Mouse (Mus musculus) lung, embryonic 15.5 days (tissue): ENCODE measurements at regions not wholly inside any gene's neighbourhood (a gene's known extent, or its start where the extent isn't known, plus 50 kb on each side); places are given as distances from the start of the nearest gene placed in this dataset.

Experiments used
- ATAC-seq: fragments of 200-750 bp; cut with Nextera tagmentation; 2 replicates; pipeline ENCODE4 v1.8.0; 2017; ENCODE audit warnings: moderate number of reproducible peaks, borderline replicate concordance; ENCODE audit not compliant: low FRiP score, low TSS enrichment; ENCODE audit errors: extremely low read depth
- H3K27ac ChIP-seq: fragments of 300-500 bp; sonication (generic); 2 replicates; pipeline ENCODE4 v1.5.1; 2015; ENCODE audit warnings: moderate library complexity, mild to moderate bottlenecking, inconsistent platforms
- H3K27me3 ChIP-seq: fragments of 300-500 bp; sonication (generic); 2 replicates; pipeline ENCODE4 v1.6.1; 2015; ENCODE audit warnings: inconsistent platforms
- H3K36me3 ChIP-seq: fragments of 300-500 bp; sonication (generic); 2 replicates; pipeline ENCODE4 v1.6.1; 2015; ENCODE audit warnings: inconsistent platforms
- H3K4me1 ChIP-seq: fragments of 300-500 bp; sonication (generic); 2 replicates; pipeline ENCODE4 v1.6.1; 2015; ENCODE audit warnings: inconsistent platforms
- H3K4me2 ChIP-seq: fragments of 300-500 bp; sonication (generic); 2 replicates; pipeline ENCODE4 v1.6.1; 2015; ENCODE audit warnings: inconsistent platforms, mild to moderate bottlenecking, moderate library complexity
- H3K4me3 ChIP-seq: fragments of 300-500 bp; sonication (generic); 2 replicates; pipeline ENCODE4 v1.5.1; 2015; ENCODE audit warnings: mild to moderate bottlenecking, inconsistent platforms
- H3K9ac ChIP-seq: fragments of 300-500 bp; sonication (generic); 2 replicates; pipeline ENCODE4 v1.6.1; 2015; ENCODE audit warnings: inconsistent platforms
- H3K9me3 ChIP-seq: fragments of 300-500 bp; sonication (generic); 2 replicates; pipeline ENCODE4 v1.6.1; 2016; ENCODE audit warnings: inconsistent platforms
- WGBS: fragments of 180-500 bp; shearing (Covaris S2); methylation state at CpG from one replicate; pipeline ENCODE4 v1.1.7; 2015; 5-methylcytosine and 5-hydroxymethylcytosine counted together

DNA sequence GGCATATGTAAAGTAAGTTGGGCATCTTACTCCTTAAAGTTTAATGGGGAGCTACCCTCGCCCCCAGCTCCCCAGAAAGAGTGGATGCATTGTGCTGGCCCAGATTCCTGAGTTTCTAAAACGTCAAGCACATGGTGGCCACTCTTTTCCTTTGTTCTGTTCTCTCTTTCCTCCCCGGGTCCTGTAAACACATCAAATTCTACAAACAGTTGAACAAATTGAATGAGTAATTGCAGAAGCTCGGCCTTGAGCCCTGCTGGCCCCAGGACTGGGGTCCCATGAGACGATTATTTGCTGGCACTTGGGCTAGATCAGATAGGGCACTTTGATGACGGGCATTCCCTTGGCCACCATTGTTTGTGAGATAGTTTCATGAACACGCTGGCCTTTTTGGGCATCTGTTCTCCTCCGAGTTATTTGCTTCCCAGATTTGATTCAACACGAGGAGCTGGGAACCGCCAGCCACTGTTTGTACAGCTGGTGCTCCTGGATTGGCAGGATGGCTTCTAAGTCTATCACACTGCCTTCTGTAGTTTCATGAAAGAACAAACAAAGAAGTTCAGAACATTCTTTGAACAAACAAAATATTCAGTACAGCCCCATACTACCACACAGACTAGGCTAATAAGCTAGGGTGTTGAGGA, 257.5 kb upstream of the Msx2 start:
- no peaks in the 10 kb centered on the region for H3K36me3 ChIP-seq
- no peaks in the 10 kb centered on the region for H3K27me3 ChIP-seq
- H3K9me3 ChIP-seq, result no peaks in the 10 kb centered on the region
- WGBS, result 45% methylated on average over 10 of the region's 10 CpGs
- H3K4me2 ChIP-seq, result no peak overlapping the region
- ATAC-seq, result no peak
- H3K9ac ChIP-seq, result no peak overlapping the region
- H3K4me1 ChIP-seq, result peaks cover 8% of the 10 kb centered on the region; the same call in 1 of the 2 replicates
- H3K4me3 ChIP-seq, result no peak overlapping the region
- no peak overlapping the region for H3K27ac ChIP-seq

GRCm38 (mm10) chr13:53729848-53730247, 257.0 kb upstream of the Msx2 start:
- 77% methylated on average over 7 of the region's 7 CpGs for WGBS
- Histone ChIP-seq H3K27ac (no peak overlapping the region), H3K27me3 (no peaks in the 10 kb centered on the region), H3K4me1 (0 out of 2 replicates have a peak, but pooled peaks cover 5% of the 10 kb centered on the region), H3K9ac (no peak overlapping the region), H3K9me3 (no peaks in the 10 kb centered on the region), H3K36me3 (no peaks in the 10 kb centered on the region), H3K4me3 (no peak overlapping the region), H3K4me2 (no peak overlapping the region)
- no peak for ATAC-seq

DNA sequence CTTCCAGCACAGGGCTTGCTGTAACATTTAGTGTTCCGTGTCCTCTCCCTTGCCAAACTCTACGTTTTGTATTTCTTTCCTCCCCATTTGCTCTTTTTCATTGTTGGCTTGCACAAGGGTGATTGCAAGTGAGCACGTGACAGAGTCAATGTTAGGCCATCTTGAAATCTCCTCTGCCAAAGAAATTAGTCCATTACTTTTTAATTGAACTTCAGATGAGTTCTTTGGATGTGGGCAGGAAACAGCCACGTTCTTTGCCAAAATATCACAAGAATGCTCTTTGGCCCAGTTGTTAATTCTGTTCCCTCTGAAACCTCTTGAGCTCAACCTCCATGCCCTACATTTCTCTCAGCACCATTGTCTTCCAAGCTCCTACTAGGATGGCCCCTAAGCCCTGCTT, 253.2 kb upstream of the Msx2 start:
- H3K4me2 ChIP-seq, result no peak overlapping the region
- H3K4me1 ChIP-seq, result 0 out of 2 replicates have a peak, but pooled peaks cover 5% of the 10 kb centered on the region
- H3K9ac ChIP-seq, result no peak overlapping the region
- H3K4me3 ChIP-seq, result no peak overlapping the region
- H3K9me3 ChIP-seq, result no peaks in the 10 kb centered on the region
- no peaks in the 10 kb centered on the region for H3K27me3 ChIP-seq
- H3K27ac ChIP-seq, result no peak overlapping the region
- 75% methylated on average over 4 of the region's 4 CpGs for WGBS
- no peak for ATAC-seq
- no peaks in the 10 kb centered on the region for H3K36me3 ChIP-seq

DNA sequence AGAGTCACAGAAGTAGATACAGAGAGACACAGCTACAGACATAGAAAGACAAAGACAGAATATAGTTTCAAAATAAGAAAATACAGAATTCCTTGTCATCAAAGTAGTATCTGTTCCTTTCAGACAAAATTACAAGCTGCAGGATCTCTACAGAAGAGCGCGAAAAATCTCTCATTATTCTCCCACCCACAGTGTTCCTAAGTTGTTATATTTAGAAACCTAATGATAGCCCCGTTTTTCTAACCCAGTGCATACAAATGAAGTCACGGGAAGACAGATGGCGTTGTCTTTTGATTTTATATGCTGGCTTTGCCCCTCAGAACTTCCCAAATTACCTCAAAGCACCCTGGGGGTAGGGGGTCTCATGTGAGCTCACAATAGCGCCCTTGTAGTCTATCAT, 250.0 kb upstream of the Msx2 start:
- Histone ChIP-seq H3K9me3 (no peaks in the 10 kb centered on the region), H3K4me1 (no peaks in the 10 kb centered on the region), H3K4me3 (no peak overlapping the region), H3K4me2 (no peak overlapping the region), H3K27ac (no peak overlapping the region), H3K27me3 (no peaks in the 10 kb centered on the region), H3K36me3 (no peaks in the 10 kb centered on the region), H3K9ac (no peak overlapping the region)
- WGBS, result 66% methylated on average over 6 of the region's 6 CpGs
- ATAC-seq, result no peak

- no peak overlapping the region for H3K4me3 ChIP-seq
- H3K9me3 ChIP-seq, result no peaks in the 10 kb centered on the region
- H3K36me3 ChIP-seq, result no peaks in the 10 kb centered on the region
- H3K4me2 ChIP-seq, result no peak overlapping the region
- H3K27me3 ChIP-seq, result no peaks in the 10 kb centered on the region
- 0 out of 2 replicates have a peak, but pooled peaks cover 3% of the 10 kb centered on the region for H3K4me1 ChIP-seq
- 46% methylated on average over 9 of the region's 9 CpGs for WGBS
- no peak overlapping the region for H3K27ac ChIP-seq
- no peak overlapping the region for H3K9ac ChIP-seq
- ATAC-seq, result no peak
Measured at GRCm38 (mm10) chr13:53721038-53721463, 248.2 kb upstream of the Msx2 start.

DNA sequence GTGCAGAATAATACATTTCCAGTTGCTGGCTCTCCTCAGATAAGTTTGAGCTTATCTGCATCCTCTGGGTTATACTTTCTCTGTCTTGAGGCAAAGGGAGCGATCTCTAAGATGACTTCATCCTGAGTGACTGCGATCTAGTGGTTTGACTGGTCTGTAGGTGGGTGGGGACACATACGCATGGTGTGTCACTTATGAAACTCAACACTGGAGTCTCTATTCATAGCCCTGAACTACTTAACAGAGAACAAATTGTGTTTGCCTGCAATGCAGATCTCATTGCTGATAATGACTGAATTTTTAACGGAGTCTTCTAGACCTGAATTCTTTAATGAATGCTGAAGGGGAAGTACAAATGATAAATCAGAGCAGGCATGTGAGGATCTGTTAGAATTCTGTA, 244.7 kb upstream of the Msx2 start:
- Histone ChIP-seq H3K9ac (no peak overlapping the region), H3K4me2 (no peak overlapping the region), H3K27me3 (no peaks in the 10 kb centered on the region), H3K9me3 (no peaks in the 10 kb centered on the region), H3K36me3 (no peaks in the 10 kb centered on the region), H3K4me1 (0 out of 2 replicates have a peak, but pooled peaks cover 3% of the 10 kb centered on the region), H3K4me3 (no peak overlapping the region), H3K27ac (no peak overlapping the region)
- 55% methylated on average over 4 of the region's 4 CpGs for WGBS
- ATAC-seq, result no peak

- Histone ChIP-seq H3K4me1 (0 out of 2 replicates have a peak, but pooled peaks cover 3% of the 10 kb centered on the region), H3K27me3 (no peaks in the 10 kb centered on the region), H3K9me3 (no peaks in the 10 kb centered on the region), H3K36me3 (no peaks in the 10 kb centered on the region), H3K27ac (no peak overlapping the region), H3K9ac (no peak overlapping the region), H3K4me3 (no peak overlapping the region), H3K4me2 (no peak overlapping the region)
- 55% methylated on average over 2 of the region's 2 CpGs for WGBS
- no peak for ATAC-seq
Measured at GRCm38 (mm10) chr13:53717086-53717485, 244.2 kb upstream of the Msx2 start.

- no peak for ATAC-seq
- Histone ChIP-seq H3K4me2 (no peak overlapping the region), H3K27me3 (no peaks in the 10 kb centered on the region), H3K9ac (no peak overlapping the region), H3K4me1 (no peaks in the 10 kb centered on the region), H3K4me3 (no peak overlapping the region), H3K36me3 (no peaks in the 10 kb centered on the region), H3K27ac (no peak overlapping the region), H3K9me3 (no peaks in the 10 kb centered on the region)
- WGBS, result 72% methylated on average over 10 of the region's 10 CpGs
Measured at GRCm38 (mm10) chr13:53709062-53709461, 236.2 kb upstream of the Msx2 start.

DNA sequence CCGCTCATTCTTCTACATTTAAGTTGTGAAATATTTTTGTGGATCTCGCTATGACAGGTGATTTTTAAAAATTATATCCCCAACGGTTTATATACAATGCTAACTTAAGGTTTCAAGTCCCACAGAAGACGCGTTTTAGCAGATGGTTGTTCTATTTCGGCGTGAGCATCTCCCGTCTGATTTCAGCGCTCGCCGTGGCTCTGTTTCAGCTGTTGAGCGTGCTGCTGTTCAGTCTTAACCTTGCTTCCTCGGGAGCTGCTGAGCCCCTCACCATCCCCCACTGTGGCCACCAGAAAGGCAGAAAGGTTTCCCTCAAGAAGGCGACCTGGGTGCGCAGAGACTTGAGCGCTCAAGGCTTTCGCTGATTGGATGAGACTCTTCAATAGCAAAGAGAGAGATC, 234.7 kb upstream of the Msx2 start:
- no peak for ATAC-seq
- H3K4me2 ChIP-seq, result no peak overlapping the region
- H3K36me3 ChIP-seq, result no peaks in the 10 kb centered on the region
- no peaks in the 10 kb centered on the region for H3K27me3 ChIP-seq
- H3K4me1 ChIP-seq, result no peaks in the 10 kb centered on the region
- 76% methylated on average over 17 of the region's 17 CpGs for WGBS
- no peaks in the 10 kb centered on the region for H3K9me3 ChIP-seq
- no peak overlapping the region for H3K9ac ChIP-seq
- no peak overlapping the region for H3K4me3 ChIP-seq
- no peak overlapping the region for H3K27ac ChIP-seq

GRCm38 (mm10) chr13:53704104-53704503, 231.2 kb upstream of the Msx2 start:
- ATAC-seq, result no peak
- Histone ChIP-seq H3K4me2 (no peak overlapping the region), H3K4me3 (no peak overlapping the region), H3K36me3 (no peaks in the 10 kb centered on the region), H3K9me3 (no peaks in the 10 kb centered on the region), H3K9ac (no peak overlapping the region), H3K4me1 (no peaks in the 10 kb centered on the region), H3K27me3 (no peaks in the 10 kb centered on the region), H3K27ac (no peak overlapping the region)
- 67% methylated on average over 11 of the region's 11 CpGs for WGBS

GRCm38 (mm10) chr13:53700236-53700635, 227.4 kb upstream of the Msx2 start:
- Histone ChIP-seq H3K27ac (no peak overlapping the region), H3K9ac (no peak overlapping the region), H3K36me3 (no peaks in the 10 kb centered on the region), H3K4me3 (no peak overlapping the region), H3K27me3 (no peaks in the 10 kb centered on the region), H3K4me2 (no peak overlapping the region), H3K4me1 (no peaks in the 10 kb centered on the region), H3K9me3 (no peaks in the 10 kb centered on the region)
- no peak for ATAC-seq
- WGBS, result 65% methylated on average over 3 of the region's 3 CpGs

DNA sequence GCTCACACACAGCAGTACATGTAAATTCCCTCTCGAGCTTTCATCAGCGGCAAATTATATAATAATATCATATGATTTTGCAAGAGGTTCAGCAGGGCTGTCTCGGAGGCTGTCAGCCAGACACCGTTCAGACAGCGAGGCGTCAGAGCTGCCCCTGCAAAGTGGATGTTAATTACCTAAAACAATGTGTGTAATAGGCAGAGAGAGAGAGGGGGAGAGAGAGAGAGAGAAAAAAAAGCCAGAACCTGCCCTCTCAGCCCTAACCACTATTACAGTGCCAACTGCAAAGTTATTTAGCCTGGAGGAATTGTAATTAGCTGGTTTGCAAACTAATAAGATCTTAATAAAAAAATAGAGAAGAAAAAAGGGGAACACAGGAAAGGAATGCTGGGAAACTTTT, 225.1 kb upstream of the Msx2 start:
- no peak overlapping the region for H3K4me3 ChIP-seq
- H3K9ac ChIP-seq, result no peak overlapping the region
- 63% methylated on average over 6 of the region's 6 CpGs for WGBS
- H3K27ac ChIP-seq, result no peak overlapping the region
- H3K36me3 ChIP-seq, result no peaks in the 10 kb centered on the region
- no peaks in the 10 kb centered on the region for H3K4me1 ChIP-seq
- no peak for ATAC-seq
- no peaks in the 10 kb centered on the region for H3K9me3 ChIP-seq
- no peaks in the 10 kb centered on the region for H3K27me3 ChIP-seq
- no peak overlapping the region for H3K4me2 ChIP-seq

- no peak for ATAC-seq
- Histone ChIP-seq H3K4me2 (no peak overlapping the region), H3K9me3 (no peaks in the 10 kb centered on the region), H3K27me3 (no peaks in the 10 kb centered on the region), H3K9ac (no peak overlapping the region), H3K4me3 (no peak overlapping the region), H3K27ac (no peak overlapping the region), H3K36me3 (no peaks in the 10 kb centered on the region), H3K4me1 (no peaks in the 10 kb centered on the region)
- WGBS, result 31% methylated on average over 3 of the region's 3 CpGs
Measured at GRCm38 (mm10) chr13:53695385-53695784, 222.5 kb upstream of the Msx2 start.
